Mouse (Mus musculus) neural tube, embryonic 14.5 days (tissue): ENCODE measurements around the gene Xab2. TPM values are rescaled to one million over a fixed set of nuclear protein-coding genes. Genes with fewer than 3 reads are reported as not detected.

ENCODE experiments used
- ATAC-seq: fragments of 200-750 bp; cut with Nextera tagmentation; 2 replicates; pipeline ENCODE4 v1.8.0; 2017; ENCODE audit warnings: low read depth, mild to moderate bottlenecking, moderate TSS enrichment, moderate library complexity
- H3K27ac ChIP-seq: fragments of 300-500 bp; sonication (generic); 2 replicates; pipeline ENCODE4 v1.5.1; 2014; ENCODE audit warnings: low read depth, mild to moderate bottlenecking, control low read depth, low read length, moderate library complexity, mixed read lengths
- H3K27me3 ChIP-seq: fragments of 300-500 bp; sonication (generic); 2 replicates; pipeline ENCODE4 v1.6.1; 2014; ENCODE audit warnings: low read length; ENCODE audit not compliant: control insufficient read depth, insufficient read depth
- H3K36me3 ChIP-seq: fragments of 300-500 bp; sonication (generic); 2 replicates; pipeline ENCODE4 v1.6.1; 2014; ENCODE audit warnings: low read length, mixed read lengths; ENCODE audit not compliant: control insufficient read depth, insufficient read depth
- H3K4me1 ChIP-seq: fragments of 300-500 bp; sonication (generic); 2 replicates; pipeline ENCODE4 v1.6.1; 2014; ENCODE audit warnings: low read length; ENCODE audit not compliant: control insufficient read depth, insufficient read depth
- H3K4me2 ChIP-seq: fragments of 300-500 bp; sonication (generic); 2 replicates; pipeline ENCODE4 v1.6.1; 2014; ENCODE audit warnings: mild to moderate bottlenecking, low read depth, low read length, control low read depth
- H3K4me3 ChIP-seq: fragments of 300-500 bp; sonication (generic); 2 replicates; pipeline ENCODE4 v1.5.1; 2014; ENCODE audit warnings: low read depth, low read length, control low read depth, mixed read lengths
- H3K9ac ChIP-seq: fragments of 300-500 bp; sonication (generic); replicated peaks from 2 replicates; pipeline ENCODE4 v1.6.1; 2014; ENCODE audit warnings: low read depth, mild to moderate bottlenecking, control low read depth, low read length, mixed read lengths
- H3K9me3 ChIP-seq: fragments of 300-500 bp; sonication (generic); 2 replicates; pipeline ENCODE4 v1.6.1; 2016; ENCODE audit warnings: low read length; ENCODE audit not compliant: control insufficient read depth
- WGBS: fragments of 180-500 bp; shearing (Covaris S2); extraction: QIAGEN DNeasy Blood & Tissue Kit; methylation state at CpG from one replicate; pipeline ENCODE4 v1.1.7; 2014; 5-methylcytosine and 5-hydroxymethylcytosine counted together
- polyA plus RNA-seq: library from polyadenylated mRNA; unstranded; fragments of >200 nt; fragmentation: Nextera tagmentation; extraction: Ambion mirVana; gene quantifications from 2 replicates; pipeline ENCODE4 v1.2.1, GENCODE M21; 2014

Gene Xab2
- polyA plus RNA-seq, result 48.0 and 48.5 TPM in 2 replicates

DNA sequence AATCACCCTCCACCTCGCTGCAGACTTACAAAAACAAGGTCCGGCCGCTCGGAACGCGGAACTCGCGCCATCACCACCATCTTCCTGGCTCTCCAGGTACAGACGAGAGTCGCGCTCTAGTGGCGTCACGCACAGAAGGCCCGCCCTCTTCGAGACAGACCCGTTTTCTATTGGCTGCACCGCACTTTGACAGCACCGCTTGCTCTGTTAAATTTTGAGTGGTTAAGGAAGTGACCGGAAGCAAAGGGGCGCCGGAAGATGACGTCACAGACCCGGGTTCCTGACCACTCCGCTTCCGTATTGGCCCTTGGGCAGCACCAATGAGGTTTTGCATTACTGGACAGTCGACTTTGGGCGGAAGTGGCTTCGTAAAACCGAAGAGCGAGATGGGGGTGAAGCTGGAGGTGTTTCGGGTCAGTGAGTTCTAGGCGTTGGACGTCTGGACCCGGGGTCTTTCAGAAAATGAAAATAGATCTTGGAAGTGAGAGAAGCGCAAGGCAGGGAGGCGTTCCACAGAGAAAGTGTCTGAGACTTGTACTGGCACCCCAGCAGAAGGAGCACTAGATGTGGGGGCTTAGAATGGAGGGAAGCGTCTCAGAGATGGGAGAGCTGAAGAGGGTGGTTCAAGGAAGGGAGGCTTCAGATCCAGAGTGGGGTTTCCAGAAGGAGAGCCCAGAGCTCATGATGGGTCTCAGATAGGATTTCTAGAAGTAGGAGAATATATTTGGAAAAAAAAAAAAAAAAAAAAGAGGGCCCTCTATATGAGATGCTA lies at the start of gene Xab2, which contains the start of gene Pet100:
Gene Xab2 (minus strand): TSS at position 118 of the 772 bp plus-strand sequence.
Gene Pet100 (plus strand): TSS at position 350 of the 772 bp plus-strand sequence.
- Histone ChIP-seq H3K27ac (no peak within 1 kb of the TSS), H3K4me3 (peak within 1 kb of the TSS; percentile 75), H3K4me2 (peak within 1 kb of the TSS; percentile 71), H3K27me3 (no peaks in the 10 kb centered on the region), H3K4me1 (peaks cover 13% of the 10 kb centered on the region), H3K9ac (peak within 1 kb of the TSS; percentile 70), H3K36me3 (peaks cover 17% of the 10 kb centered on the region), H3K9me3 (no peaks in the 10 kb centered on the region)
- ATAC-seq, result peak; percentile 96
- under 1% methylated on average over 37 of the region's 37 CpGs for WGBS

DNA sequence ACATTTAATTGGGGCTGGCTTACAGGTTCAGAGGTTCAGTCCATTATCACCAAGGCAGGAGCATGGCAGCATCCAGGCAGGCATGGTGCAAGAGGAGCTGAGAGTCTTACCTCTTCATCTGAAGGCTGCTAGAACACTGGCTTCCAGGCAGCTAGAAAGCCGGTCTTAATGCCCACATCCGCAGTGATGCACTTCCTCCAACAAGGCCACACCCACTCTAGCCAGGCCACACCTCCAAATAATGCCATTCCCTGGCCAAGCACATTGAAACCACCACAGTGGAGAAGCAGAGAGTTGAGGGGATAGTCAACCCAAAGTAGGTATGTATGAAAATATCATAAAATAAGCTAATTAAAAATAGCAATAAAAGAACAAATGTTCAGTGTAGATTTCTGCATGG lies 49.3 kb upstream of the Xab2 start:
- Histone ChIP-seq H3K9ac (no peak overlapping the region), H3K4me1 (no peaks in the 10 kb centered on the region), H3K36me3 (no peaks in the 10 kb centered on the region), H3K27ac (no peak overlapping the region), H3K4me2 (no peak overlapping the region), H3K4me3 (no peak overlapping the region), H3K9me3 (no peaks in the 10 kb centered on the region), H3K27me3 (no peaks in the 10 kb centered on the region)
- ATAC-seq, result no peak
- 76% methylated on average over 2 of the region's 2 CpGs for WGBS

DNA sequence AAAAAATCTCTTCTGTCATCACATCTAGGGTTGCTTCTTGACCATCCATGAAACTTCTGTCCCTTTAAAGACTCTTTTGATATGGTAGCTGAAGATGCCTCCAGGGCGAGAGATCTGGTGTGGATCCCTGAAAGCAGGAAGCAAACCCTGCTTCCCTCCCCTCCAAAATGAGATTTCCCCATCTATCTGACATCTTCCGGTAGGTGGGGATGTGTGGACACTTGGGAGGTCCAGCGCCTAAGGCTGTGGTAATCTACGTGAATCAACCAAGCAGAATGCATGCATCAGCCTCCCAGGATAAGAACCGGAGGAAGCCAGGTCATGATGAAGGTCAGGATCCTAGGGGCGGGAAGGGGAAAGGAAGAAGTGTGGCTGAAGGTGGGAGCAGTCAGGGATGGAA lies 44.4 kb upstream of the Xab2 start, which contains the start of gene Mcemp1:
Gene Mcemp1 (plus strand): TSS at position 248 of the 400 bp plus-strand sequence.
- Histone ChIP-seq H3K9me3 (no peaks in the 10 kb centered on the region), H3K9ac (no peak within 1 kb of the TSS), H3K27me3 (no peaks in the 10 kb centered on the region), H3K4me3 (no peak within 1 kb of the TSS), H3K36me3 (no peaks in the 10 kb centered on the region), H3K4me1 (no peaks in the 10 kb centered on the region), H3K27ac (no peak within 1 kb of the TSS), H3K4me2 (no peak within 1 kb of the TSS)
- WGBS, result 79% methylated on average over 6 of the region's 6 CpGs
- ATAC-seq, result no peak

DNA sequence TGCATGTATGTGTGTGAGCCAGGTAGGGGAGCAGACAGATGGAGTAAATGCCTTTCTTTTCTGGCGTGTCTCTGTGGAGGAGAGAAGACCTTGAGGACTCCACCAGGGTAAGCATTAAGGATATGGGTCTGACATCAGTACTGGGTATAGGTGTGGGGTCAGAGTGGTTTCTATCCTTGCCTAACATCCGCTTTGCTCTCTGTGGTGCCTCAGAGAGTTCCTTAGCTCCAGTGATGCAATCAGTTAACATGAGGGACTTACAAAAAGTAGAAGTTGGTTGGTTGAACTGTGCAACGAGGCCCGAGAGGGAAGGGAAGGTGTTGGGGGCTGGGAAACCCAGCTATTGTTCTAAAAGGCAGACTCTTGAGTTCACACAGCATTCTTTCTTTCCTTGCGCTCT lies 43.3 kb upstream of the Xab2 start:
- Histone ChIP-seq H3K4me2 (no peak overlapping the region), H3K27me3 (no peaks in the 10 kb centered on the region), H3K4me3 (no peak overlapping the region), H3K27ac (no peak overlapping the region), H3K36me3 (no peaks in the 10 kb centered on the region), H3K4me1 (no peaks in the 10 kb centered on the region), H3K9me3 (no peaks in the 10 kb centered on the region), H3K9ac (no peak overlapping the region)
- 63% methylated on average over 5 of the region's 5 CpGs for WGBS
- ATAC-seq, result no peak

DNA sequence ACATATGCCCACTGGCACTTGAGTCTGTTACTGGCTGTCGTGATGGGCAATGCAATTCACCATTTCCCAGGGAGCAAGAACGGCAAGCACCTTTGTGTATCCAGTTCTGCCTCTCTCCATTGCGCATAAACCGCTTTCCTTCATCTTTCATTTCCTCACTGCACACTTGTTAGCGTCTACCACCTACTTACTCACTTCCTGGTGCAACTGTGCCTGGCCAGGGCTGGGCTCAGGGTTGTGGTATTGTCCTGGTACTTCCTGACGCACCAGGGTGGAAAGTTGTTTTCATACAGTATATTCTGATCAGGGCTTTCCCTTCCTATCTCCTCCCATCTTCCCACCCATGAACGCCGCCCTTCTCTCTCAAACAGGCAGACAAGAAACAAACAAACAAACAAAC lies 39.8 kb upstream of the Xab2 start:
- H3K4me2 ChIP-seq, result no peak overlapping the region
- H3K4me1 ChIP-seq, result no peaks in the 10 kb centered on the region
- no peaks in the 10 kb centered on the region for H3K27me3 ChIP-seq
- H3K4me3 ChIP-seq, result no peak overlapping the region
- H3K9me3 ChIP-seq, result no peaks in the 10 kb centered on the region
- no peak overlapping the region for H3K9ac ChIP-seq
- no peaks in the 10 kb centered on the region for H3K36me3 ChIP-seq
- WGBS, result 82% methylated on average over 8 of the region's 8 CpGs
- H3K27ac ChIP-seq, result no peak overlapping the region
- no peak for ATAC-seq

DNA sequence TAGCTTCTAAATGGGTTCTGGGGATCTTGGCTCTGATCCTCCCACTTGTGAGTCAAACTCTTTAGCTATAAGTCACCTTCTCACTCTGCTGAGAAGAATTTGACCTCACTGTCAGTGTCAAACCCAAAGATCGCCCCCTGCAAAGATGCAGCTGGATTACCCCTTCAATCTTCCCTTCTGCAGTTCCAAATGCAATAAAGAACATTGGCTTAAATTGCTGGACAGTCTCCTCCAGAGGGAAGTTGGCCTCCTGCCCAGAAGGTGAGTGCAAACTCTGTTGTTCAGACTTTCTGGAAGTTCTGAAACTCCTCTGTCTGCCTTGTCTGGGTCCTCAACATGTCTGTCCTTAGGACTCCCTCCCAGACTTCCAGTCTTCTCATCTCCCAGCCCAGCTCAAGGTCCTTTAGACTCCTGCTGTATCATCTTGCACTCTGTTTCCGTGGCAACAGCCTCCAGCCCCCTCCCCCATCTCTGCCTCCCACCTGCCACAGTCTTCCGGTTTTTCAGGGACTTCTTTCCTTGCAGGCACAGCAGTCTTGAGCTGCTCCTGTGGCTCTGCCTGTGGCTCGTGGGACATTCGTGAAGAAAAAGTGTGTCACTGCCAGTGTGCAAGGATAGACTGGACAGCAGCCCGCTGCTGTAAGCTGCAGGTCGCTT lies 35.7 kb upstream of the Xab2 start:
- Histone ChIP-seq H3K27ac (no peak overlapping the region), H3K9me3 (no peaks in the 10 kb centered on the region), H3K4me3 (no peak overlapping the region), H3K36me3 (no peaks in the 10 kb centered on the region), H3K4me1 (no peaks in the 10 kb centered on the region), H3K9ac (0 out of 2 replicates have a peak overlapping the region, but pooled peaks have one; percentile 12), H3K4me2 (no peak overlapping the region), H3K27me3 (no peaks in the 10 kb centered on the region)
- 20% methylated on average over 7 of the region's 7 CpGs for WGBS
- ATAC-seq, result 0 out of 2 replicates have a peak, but pooled peaks have one; percentile 30

DNA sequence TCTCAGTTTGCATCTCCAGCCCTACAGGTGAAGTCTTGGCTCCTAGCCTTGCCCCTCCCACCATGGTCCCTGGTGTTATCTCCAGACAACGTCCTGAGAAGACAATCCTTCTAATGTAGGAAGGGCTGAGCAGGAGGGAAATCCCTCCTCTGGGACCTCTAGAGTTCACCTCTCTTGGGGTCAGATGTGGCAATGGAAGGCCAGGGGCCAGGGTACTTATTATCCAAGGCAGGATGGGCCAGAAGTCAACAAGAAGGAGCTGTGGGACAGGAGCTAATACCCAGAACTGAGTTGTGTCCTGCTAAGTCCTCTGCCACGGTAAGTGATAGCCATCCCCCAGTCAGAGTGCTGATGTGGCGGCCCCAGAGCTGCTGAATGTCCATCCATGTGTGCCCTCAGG lies 34.4 kb upstream of the Xab2 start, which contains the start of gene Retn:
Gene Retn (plus strand): TSS at position 245 of the 400 bp plus-strand sequence.
- Histone ChIP-seq H3K4me3 (no peak within 1 kb of the TSS), H3K9me3 (no peaks in the 10 kb centered on the region), H3K27ac (no peak within 1 kb of the TSS), H3K36me3 (no peaks in the 10 kb centered on the region), H3K4me2 (no peak within 1 kb of the TSS), H3K27me3 (no peaks in the 10 kb centered on the region), H3K4me1 (no peaks in the 10 kb centered on the region), H3K9ac (no peak within 1 kb of the TSS)
- 78% methylated on average over 3 of the region's 3 CpGs for WGBS
- no peak for ATAC-seq

DNA sequence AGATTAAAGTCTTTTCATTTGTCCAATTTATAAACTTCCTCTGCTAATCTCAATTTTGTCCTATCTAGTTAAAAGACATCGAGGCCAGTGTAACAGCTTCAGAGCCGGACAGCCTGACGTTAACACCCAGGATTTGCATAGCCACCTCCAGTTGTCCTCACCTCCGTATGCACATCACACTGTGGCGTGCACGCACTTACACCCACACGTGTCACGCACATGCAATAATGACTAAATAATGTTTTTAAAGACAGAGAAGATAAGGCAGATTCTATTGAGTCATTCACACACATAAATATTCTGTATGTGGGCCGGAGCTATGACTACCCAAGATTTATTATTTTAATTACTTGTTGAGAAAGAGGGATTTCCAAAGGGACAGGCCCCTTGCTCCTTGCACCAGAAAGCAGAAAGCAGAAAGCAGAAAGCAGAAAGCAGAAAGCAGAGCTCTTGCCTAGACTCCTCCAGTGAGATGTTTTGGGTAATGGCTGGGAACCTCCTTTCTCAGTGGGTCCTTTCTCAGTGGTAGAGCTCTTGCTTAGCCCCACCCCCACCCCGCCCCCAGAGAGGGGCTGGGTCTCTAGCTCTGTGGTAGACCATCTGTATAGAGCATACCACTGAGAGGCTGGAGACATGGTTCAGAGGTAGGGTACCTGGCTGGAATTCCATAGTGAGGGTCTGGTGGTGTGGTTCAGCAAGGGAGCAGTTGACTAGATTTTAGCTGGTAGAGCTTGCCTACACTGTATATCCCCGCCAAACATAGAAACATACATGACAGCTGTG lies 33.8 kb upstream of the Xab2 start:
- no peak overlapping the region for H3K27ac ChIP-seq
- no peak overlapping the region for H3K9ac ChIP-seq
- ATAC-seq, result peak; percentile 67; the same call in 1 of the 2 replicates
- H3K4me3 ChIP-seq, result no peak overlapping the region
- H3K36me3 ChIP-seq, result no peaks in the 10 kb centered on the region
- H3K4me2 ChIP-seq, result no peak overlapping the region
- H3K9me3 ChIP-seq, result no peaks in the 10 kb centered on the region
- H3K27me3 ChIP-seq, result no peaks in the 10 kb centered on the region
- no peaks in the 10 kb centered on the region for H3K4me1 ChIP-seq
- 66% methylated on average over 11 of the region's 11 CpGs for WGBS
